Mouse (Mus musculus) lung, embryonic 14.5 days (tissue): ENCODE results near the gene Fpr-rs7. TPM values are rescaled to one million over a fixed set of nuclear protein-coding genes. Genes with fewer than 3 reads are reported as not detected.

Experiments
- ATAC-seq: fragments of 200-750 bp; cut with Nextera tagmentation; 2 replicates; pipeline ENCODE4 v1.8.0; 2017; ENCODE audit warnings: mild to moderate bottlenecking, moderate TSS enrichment, moderate library complexity; ENCODE audit not compliant: insufficient read depth
- DNase-seq: peaks from one replicate; pipeline ENCODE4 v3.0.0-alpha.2; 2015
- H3K27ac ChIP-seq: fragments of 300-500 bp; sonication (generic); 2 replicates; pipeline ENCODE4 v1.5.1; 2014; ENCODE audit warnings: low read depth, mild to moderate bottlenecking, moderate library complexity
- H3K27me3 ChIP-seq: fragments of 300-500 bp; sonication (generic); 2 replicates; pipeline ENCODE4 v1.6.1; 2014; ENCODE audit warnings: low read length, control low read depth; ENCODE audit not compliant: insufficient read depth
- H3K36me3 ChIP-seq: fragments of 300-500 bp; sonication (generic); 2 replicates; pipeline ENCODE4 v1.6.1; 2014; ENCODE audit warnings: control low read depth; ENCODE audit not compliant: insufficient read depth
- H3K4me1 ChIP-seq: fragments of 300-500 bp; sonication (generic); 2 replicates; pipeline ENCODE4 v1.6.1; 2014; ENCODE audit warnings: antibody characterized with exemption, control low read depth; ENCODE audit not compliant: insufficient read depth
- H3K4me2 ChIP-seq: fragments of 300-500 bp; sonication (generic); 2 replicates; pipeline ENCODE4 v1.6.1; 2014; ENCODE audit warnings: mild to moderate bottlenecking
- H3K4me3 ChIP-seq: fragments of 300-500 bp; sonication (generic); 2 replicates; pipeline ENCODE4 v1.5.1; 2014; ENCODE audit warnings: low read depth, low read length
- H3K9ac ChIP-seq: fragments of 300-500 bp; sonication (generic); 2 replicates; pipeline ENCODE4 v1.6.1; 2014
- H3K9me3 ChIP-seq: fragments of 300-500 bp; sonication (generic); 2 replicates; pipeline ENCODE4 v1.6.1; 2016; ENCODE audit warnings: low read depth, low read length, control low read depth
- CTCF ChIP-seq: IDR thresholded peaks from 2 replicates; pipeline ENCODE4 v1.5.1; 2016; ENCODE audit warnings: antibody characterized with exemption, low read depth
- WGBS: fragments of 180-500 bp; shearing (Covaris S2); extraction: QIAGEN DNeasy Blood & Tissue Kit; methylation state at CpG from one replicate; pipeline ENCODE4 v1.1.7; 2014; 5-methylcytosine and 5-hydroxymethylcytosine counted together
- polyA plus RNA-seq: library from polyadenylated mRNA; unstranded; fragments of >200 nt; fragmentation: Nextera tagmentation; extraction: Ambion mirVana; gene quantifications from 2 replicates; pipeline ENCODE4 v1.2.1, GENCODE M21; 2014

Gene Fpr-rs7
- not detected in 2 replicates for polyA plus RNA-seq

DNA sequence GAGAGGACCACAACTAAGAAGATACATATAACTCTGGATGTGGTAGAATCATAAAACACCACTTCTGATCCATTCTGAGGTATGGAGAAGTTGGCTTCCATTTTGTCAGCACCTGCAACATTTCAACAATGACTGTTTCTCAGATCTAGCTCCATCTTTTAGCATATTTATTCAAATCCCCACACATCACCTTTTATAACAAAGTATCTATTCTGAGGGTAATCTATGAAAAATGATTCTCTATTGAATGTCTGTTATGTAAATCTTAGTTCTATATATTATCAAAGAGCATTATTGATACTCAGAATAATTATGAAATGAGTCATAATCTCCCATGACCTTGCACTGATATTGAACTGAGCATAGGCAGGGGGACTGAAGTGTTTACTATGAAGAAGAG lies at the start of gene Fpr-rs7:
Fpr-rs7 (minus strand) TSS at position 101 of the 400 bp plus-strand sequence.
- no peak for ATAC-seq
- TF ChIP-seq CTCF, result no peak
- no peak within 1 kb of the TSS for H3K27ac ChIP-seq

DNA sequence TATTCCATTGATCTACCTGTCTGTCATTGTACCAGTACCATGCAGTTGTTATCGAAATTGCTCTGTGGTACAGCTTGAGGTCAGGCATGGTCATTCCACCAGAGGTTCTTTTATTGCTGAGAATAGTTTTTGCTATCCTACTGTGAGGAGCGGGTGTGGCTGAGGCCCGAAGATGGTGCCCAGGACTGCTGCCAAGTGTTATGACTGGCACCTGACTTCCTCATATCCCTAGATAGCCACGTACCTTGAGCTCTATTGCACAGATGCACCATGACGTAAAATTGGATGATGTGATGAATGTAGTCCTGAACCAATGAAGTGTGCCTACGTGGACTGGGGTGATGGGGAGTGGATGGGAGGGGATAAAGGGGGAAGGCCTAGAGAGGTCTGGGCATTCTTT lies 39.9 kb downstream of the Fpr-rs7 start:
- WGBS, result 74% methylated on average over 6 of the region's 6 CpGs
- Histone ChIP-seq H3K27me3 (no peaks in the 10 kb centered on the region), H3K4me1 (no peaks in the 10 kb centered on the region), H3K4me2 (no peak overlapping the region), H3K9me3 (no peaks in the 10 kb centered on the region; the same call in 1 of the 2 replicates), H3K9ac (no peak overlapping the region), H3K4me3 (no peak overlapping the region), H3K27ac (no peak overlapping the region), H3K36me3 (no peaks in the 10 kb centered on the region)
- TF ChIP-seq CTCF, result no peak
- no peak for ATAC-seq
- DNase-seq, result no peak

More for the DNA sequence above, at the start of gene Fpr-rs7:
- Histone ChIP-seq H3K4me3 (no peak within 1 kb of the TSS), H3K36me3 (no peaks in the 10 kb centered on the region), H3K27me3 (no peaks in the 10 kb centered on the region), H3K9me3 (peaks cover 2% of the 10 kb centered on the region; the same call in 1 of the 2 replicates), H3K4me2 (no peak within 1 kb of the TSS), H3K9ac (no peak within 1 kb of the TSS), H3K4me1 (no peaks in the 10 kb centered on the region)
- DNase-seq, result no peak

DNA sequence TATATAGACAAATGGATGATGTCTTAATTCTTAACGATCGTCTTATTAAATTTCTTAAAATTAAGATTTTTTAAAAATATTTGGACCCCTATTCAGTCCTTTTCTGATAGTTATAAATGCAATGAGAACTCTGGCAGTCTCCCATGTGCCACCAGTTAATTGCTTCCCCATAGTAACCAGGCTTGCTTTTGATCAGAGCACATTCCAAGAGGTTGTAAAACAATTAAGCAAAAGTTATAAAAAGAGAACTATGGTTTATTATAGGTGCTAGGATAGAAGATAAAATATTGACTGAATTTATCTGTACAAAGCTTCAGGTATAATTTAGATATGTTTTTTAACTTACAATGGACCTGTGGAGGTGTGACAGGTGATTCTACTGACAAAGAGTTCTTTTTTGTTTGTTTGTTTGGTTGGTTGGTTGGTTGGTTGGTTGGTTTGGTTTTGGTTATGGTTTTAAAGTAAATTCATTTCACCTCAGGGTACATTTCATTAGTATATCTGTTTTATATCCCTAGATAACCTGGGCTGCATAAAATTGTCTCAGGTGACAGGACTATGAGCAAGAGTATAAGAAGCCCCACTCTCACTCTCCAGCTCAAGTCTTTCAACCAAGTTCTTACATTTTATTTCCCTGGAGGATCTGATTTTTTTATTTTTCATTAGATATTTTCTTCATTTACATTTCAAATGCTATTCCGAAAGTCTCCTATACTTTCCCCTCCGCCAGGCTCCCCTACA lies 42.2 kb downstream of the Fpr-rs7 start:
- H3K9ac ChIP-seq, result no peak overlapping the region

More for the DNA sequence above, 42.2 kb downstream of the Fpr-rs7 start:
- ATAC-seq, result no peak
- Histone ChIP-seq H3K4me2 (no peak overlapping the region), H3K36me3 (no peaks in the 10 kb centered on the region), H3K4me1 (no peaks in the 10 kb centered on the region), H3K9me3 (no peaks in the 10 kb centered on the region), H3K4me3 (no peak overlapping the region), H3K27me3 (no peaks in the 10 kb centered on the region), H3K27ac (no peak overlapping the region)
- no peak for DNase-seq
- no peak for TF ChIP-seq CTCF
- 94% methylated on average over 4 of the region's 4 CpGs for WGBS

Other genes with a start within 250 kb of the Fpr-rs7 start
- not detected in 2 replicates for gene Vmn2r104, start 65.9 kb downstream of the Fpr-rs7 start, polyA plus RNA-seq
- not detected in 2 replicates for gene Fpr-rs6, start 68.9 kb upstream of the Fpr-rs7 start, polyA plus RNA-seq
- not detected in 2 replicates for gene Vmn2r105, start 120.8 kb upstream of the Fpr-rs7 start, polyA plus RNA-seq
- gene Vmn2r106, start 171.3 kb upstream of the Fpr-rs7 start, polyA plus RNA-seq, result not detected in 2 replicates
- gene Vmn2r107, start 231.0 kb upstream of the Fpr-rs7 start, polyA plus RNA-seq, result not detected in 2 replicates